8 mouse cellular contexts compared by ENCODE assay signal in genomic region chr6:25690284-25690605, GRCm38 (mm10). TPM values are rescaled to one million over a fixed set of nuclear protein-coding genes. Genes with fewer than 3 reads are reported as not detected.
DNase-seq lines count a peak whose midpoint lies in the region; ATAC-seq and TF ChIP-seq lines count a peak whose summit lies in the region.

No protein-coding gene starts in this region.

- H3K4me3 ChIP-seq in cerebellum, adult 2 months (replicated peaks; ENCODE audit: insufficient read depth, low read depth, low read length): peak overlapping the region; percentile 85
- H3K4me3 ChIP-seq in CH12.LX (replicated peaks in 1 of 3; ENCODE audit: low read depth in 2 of 3, low read length in 2 of 3, poor library complexity in 1 of 3): no peak overlapping the region
- H3K4me3 ChIP-seq in hindbrain, embryonic 15.5 days: peak overlapping the region; percentile 52
- peak overlapping the region; percentile 52 for H3K4me3 ChIP-seq in limb, embryonic 13.5 days

- H3K36me3 ChIP-seq in CH12.LX (replicated peaks in 1 of 2; ENCODE audit: control insufficient read depth in 1 of 2, insufficient read depth in 1 of 2, low read length in 1 of 2): no peaks in the 10 kb centered on the region
- H3K36me3 ChIP-seq in hindbrain, embryonic 15.5 days: no peaks in the 10 kb centered on the region
- H3K36me3 ChIP-seq in limb, embryonic 13.5 days: no peaks in the 10 kb centered on the region

- ATAC-seq in hindbrain, embryonic 15.5 days (ENCODE audit: low FRiP score, low read depth): peak; percentile 76
- no peak; the same call in 1 of the 2 replicates for ATAC-seq in limb, embryonic 13.5 days (ENCODE audit: low FRiP score, low read depth)

- H3K4me1 ChIP-seq in cerebellum, adult 2 months (ENCODE audit: control insufficient read depth, insufficient read depth, low read length): no peaks in the 10 kb centered on the region
- no peaks in the 10 kb centered on the region for H3K4me1 ChIP-seq in CH12.LX (ENCODE audit: control insufficient read depth in 1 of 2, insufficient read depth in 2 of 2)
- peaks cover 14% of the 10 kb centered on the region for H3K4me1 ChIP-seq in hindbrain, embryonic 15.5 days (replicated peaks)
- H3K4me1 ChIP-seq in limb, embryonic 13.5 days: peaks cover 18% of the 10 kb centered on the region

- no peaks in the 10 kb centered on the region; the same call in 1 of the 2 replicates for H3K27me3 ChIP-seq in cerebellum, adult 2 months (ENCODE audit: control insufficient read depth, insufficient read depth, low read length)
- H3K27me3 ChIP-seq in CH12.LX (replicated peaks): no peaks in the 10 kb centered on the region
- H3K27me3 ChIP-seq in hindbrain, embryonic 15.5 days: peaks cover 10% of the 10 kb centered on the region; the same call in 1 of the 2 replicates
- H3K27me3 ChIP-seq in limb, embryonic 13.5 days: peaks cover 31% of the 10 kb centered on the region

- no peak for TF ChIP-seq RAD21 in CH12.LX (IDR thresholded peaks at IDR 0.05; ENCODE audit: low read depth, low read length)

- H3K9me3 ChIP-seq in CH12.LX (replicated peaks; ENCODE audit: low read length): peaks cover 3% of the 10 kb centered on the region
- H3K9me3 ChIP-seq in hindbrain, embryonic 15.5 days: no peaks in the 10 kb centered on the region
- no peaks in the 10 kb centered on the region for H3K9me3 ChIP-seq in limb, embryonic 13.5 days

- dilution Hi-C loops in CH12.LX (cut with MboI; ENCODE audit: extremely low pct_ligation_motif_present, extremely low pct_unique_long_range_greater_than_20kb, low sequenced_read_pairs): no loop called here

- TF ChIP-seq POLR2A in cerebellum, adult 2 months (IDR thresholded peaks at IDR 0.05; ENCODE audit: borderline replicate concordance, insufficient read depth, low read length): no peak
- no peak for TF ChIP-seq POLR2A in CH12.LX (IDR thresholded peaks at IDR 0.05; ENCODE audit: low read depth, low read length)

- DNase-seq in cerebellum, adult 2 months: peak; percentile 27 to 39
- DNase-seq in cerebellum, adult 8-10 months: no peak
- DNase-seq in CH12.LX (ENCODE audit: extremely low read depth): no peak
- DNase-seq in embryo, embryonic 11 days: peak; percentile 73
- DNase-seq in retina, postnatal 1 day: peak; percentile 87
- DNase-seq in ovary, postnatal 36 days (ENCODE audit: low spot score): no peak

- no peak overlapping the region for H3K4me2 ChIP-seq in CH12.LX (ENCODE audit: insufficient read depth, low read depth, poor library complexity, severe bottlenecking)
- H3K4me2 ChIP-seq in hindbrain, embryonic 15.5 days: peak overlapping the region; percentile 71
- H3K4me2 ChIP-seq in limb, embryonic 13.5 days (replicated peaks): peak overlapping the region; percentile 95

- under 1% methylated on average over 5 of the region's 5 CpGs for WGBS in cerebellum, adult 2 months
- 2% methylated on average over 5 of the region's 5 CpGs for WGBS in hindbrain, embryonic 15.5 days
- 4% methylated on average over 5 of the region's 5 CpGs for WGBS in limb, embryonic 13.5 days

- no peak overlapping the region for H3K9ac ChIP-seq in CH12.LX (ENCODE audit: insufficient read depth, low read depth)
- H3K9ac ChIP-seq in hindbrain, embryonic 15.5 days: peak overlapping the region; percentile 55
- peak overlapping the region; percentile 64 for H3K9ac ChIP-seq in limb, embryonic 13.5 days

- in situ Hi-C loops in CH12.LX (cut with MboI; ENCODE audit: low pct_ligation_motif_present, low pct_unique_long_range_greater_than_20kb, low sequenced_read_pairs): no loop called here

- H3K27ac ChIP-seq in cerebellum, adult 2 months (ENCODE audit: insufficient read depth, low read length): no peak overlapping the region; the same call in 1 of the 2 replicates
- H3K27ac ChIP-seq in CH12.LX (ENCODE audit: insufficient read depth, low read depth): no peak overlapping the region
- H3K27ac ChIP-seq in hindbrain, embryonic 15.5 days (replicated peaks): peak overlapping the region; percentile 85
- no peak overlapping the region for H3K27ac ChIP-seq in limb, embryonic 13.5 days

- H3K79me2 ChIP-seq in CH12.LX (replicated peaks; ENCODE audit: control insufficient read depth, extremely low read depth, insufficient read depth, poor library complexity, severe bottlenecking): no peaks in the 10 kb centered on the region

- TF ChIP-seq CTCF in cerebellum, adult 2 months (IDR thresholded peaks at IDR 0.05; ENCODE audit: borderline replicate concordance, insufficient read depth, low read depth, low read length): no peak
- TF ChIP-seq CTCF in CH12.LX (conservative IDR thresholded peaks at IDR 0.05 in 1 of 2, IDR thresholded peaks at IDR 0.05 in 1 of 2; ENCODE audit: low read depth in 2 of 2, low read length in 2 of 2): no peak

- no peak for TF ChIP-seq EP300 in CH12.LX (IDR thresholded peaks at IDR 0.05; ENCODE audit: low read length)

TF ChIP-seq in CH12.LX, 34 proteins besides CTCF, POLR2A, EP300 and RAD21:
- no peak for TF ChIP-seq E2F4 (IDR thresholded peaks at IDR 0.05; ENCODE audit: insufficient replicate concordance, low read depth, low read length)
- TF ChIP-seq NRF1 (IDR thresholded peaks at IDR 0.05; ENCODE audit: low read depth, low read length): peak; percentile 70

RNA-seq across cellular contexts. Expression of gene Gpr37, which starts 0.3 kb away (rescaled TPM):
- polyA plus RNA-seq in cerebellum, adult 2 months (2012; rRNA removed): 55.9 and 70.5 TPM in 2 replicates
- total RNA-seq in CH12.LX (2012; rRNA removed) (not detected in 2 replicates), CH12.LX (2014; rRNA removed) (not detected in 2 replicates)
- not detected in 2 replicates for polyA plus RNA-seq in CH12.LX (2012; ENCODE audit: insufficient read length, low read depth)
- 5.1 and 5.8 TPM in 2 replicates for polyA plus RNA-seq in hindbrain, embryonic 15.5 days (2015; fragmentation: Nextera tagmentation; extraction: Ambion mirVana)
- 2.0 and 2.5 TPM in 2 replicates for polyA plus RNA-seq in limb, embryonic 13.5 days (2015; fragmentation: Nextera tagmentation; extraction: Ambion mirVana)

Comparison
In these comparisons a context has a peak if more than half of its experiments do, and no peak if none do; other contexts are left out.
1. DNase-seq: peak in cerebellum, adult 2 months (2 of 2), embryo, embryonic 11 days (single experiment) and retina, postnatal 1 day (single experiment); none in cerebellum, adult 8-10 months (single experiment), CH12.LX (single experiment) and ovary, postnatal 36 days (single experiment).
2. H3K4me3 ChIP-seq: peak in cerebellum, adult 2 months (single experiment), hindbrain, embryonic 15.5 days (single experiment) and limb, embryonic 13.5 days (single experiment); none in CH12.LX (0 of 3).